Mouse (Mus musculus) spleen, adult 2 months (tissue): Measurements from ENCODE around the gene Gm11172. TPM values are rescaled to one million over a fixed set of nuclear protein-coding genes. Genes with fewer than 3 reads are reported as not detected.

Experiments used
- DNase-seq, 2 experiments: peaks; one replicate each; pipeline versions ENCODE4 v3.0.0 to v3.0.0-alpha.2; 2012 to 2021; ENCODE audit warnings: low spot score in 2 of 2, low read depth in 1 of 2
- H3K27ac ChIP-seq: fragments of 200-500 bp; 2 replicates; pipeline ENCODE4 v1.5.1; 2012; ENCODE audit warnings: low read length, inconsistent platforms; ENCODE audit not compliant: insufficient read depth
- H3K27me3 ChIP-seq: fragments of 200-500 bp; 2 replicates; pipeline ENCODE4 v1.6.1; 2012; ENCODE audit warnings: mild to moderate bottlenecking, moderate library complexity, low read length, inconsistent platforms; ENCODE audit not compliant: control insufficient read depth, insufficient read depth
- H3K36me3 ChIP-seq: fragments of 200-500 bp; 2 replicates; pipeline ENCODE4 v1.6.1; 2012; ENCODE audit warnings: mild to moderate bottlenecking, low read length, inconsistent platforms; ENCODE audit not compliant: control insufficient read depth, insufficient read depth
- H3K4me1 ChIP-seq: fragments of 200-500 bp; 2 replicates; pipeline ENCODE4 v1.6.1; 2011; ENCODE audit warnings: inconsistent platforms; ENCODE audit not compliant: control insufficient read depth, insufficient read depth, insufficient read length
- H3K4me3 ChIP-seq: fragments of 200-500 bp; 2 replicates; pipeline ENCODE4 v1.5.1; 2011; ENCODE audit warnings: mild to moderate bottlenecking, inconsistent platforms; ENCODE audit not compliant: insufficient read depth, insufficient read length; ENCODE audit errors: extremely low read depth
- CTCF ChIP-seq: fragments of 200-500 bp; IDR thresholded peaks from 2 replicates; pipeline ENCODE4 v1.5.1; 2011; ENCODE audit warnings: mild to moderate bottlenecking, inconsistent platforms; ENCODE audit not compliant: insufficient read depth, insufficient read length, insufficient replicate concordance; ENCODE audit errors: extremely low read depth
- POLR2A ChIP-seq: fragments of 200-500 bp; IDR thresholded peaks from 2 replicates; pipeline ENCODE4 v1.6.1; 2011; ENCODE audit warnings: low read depth, low read length, inconsistent platforms
- WGBS: fragments of 180-500 bp; shearing (Covaris S2); methylation state at CpG from one replicate; pipeline ENCODE4 v1.1.7; 2018; 5-methylcytosine and 5-hydroxymethylcytosine counted together
- polyA plus RNA-seq: library from polyadenylated mRNA; depleted of rRNA; stranded (reverse); fragments of >200 nt; gene quantifications from 2 replicates; pipeline ENCODE4 v1.2.3, GENCODE M21; 2012

Gm11172 gene
- polyA plus RNA-seq, 1 experiment, result not detected

DNA sequence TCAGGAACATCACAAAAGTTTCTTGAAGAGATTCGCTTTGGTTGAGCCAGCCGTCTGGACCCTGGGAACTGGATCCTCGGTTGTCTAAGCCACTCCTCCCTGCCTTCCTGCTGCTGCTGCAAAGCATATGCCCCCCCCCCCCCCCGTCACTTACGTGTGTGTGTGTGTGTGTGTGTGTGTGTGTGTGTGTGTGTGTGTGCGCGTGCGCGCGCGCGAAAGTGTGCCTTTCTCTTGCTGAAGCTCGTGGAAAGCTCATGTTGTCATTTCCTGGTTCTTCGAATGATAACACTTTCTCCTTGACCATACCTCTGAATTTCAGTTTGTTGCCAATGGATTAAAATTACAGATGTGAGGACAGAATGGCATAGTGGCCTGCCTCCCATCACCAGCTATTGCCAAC, 27.3 kb downstream of the Gm11172 start:
- no peak for TF ChIP-seq POLR2A
- TF ChIP-seq CTCF, result no peak
- DNase-seq, result no peak
- H3K27ac ChIP-seq, result no peak overlapping the region
- no peak overlapping the region for H3K4me3 ChIP-seq
- H3K27me3 ChIP-seq, result no peaks in the 10 kb centered on the region
- WGBS, result 90% methylated on average over 13 of the region's 14 CpGs
- peaks cover 28% of the 10 kb centered on the region; the same call in 1 of the 2 replicates for H3K4me1 ChIP-seq
- no peaks in the 10 kb centered on the region for H3K36me3 ChIP-seq

DNA sequence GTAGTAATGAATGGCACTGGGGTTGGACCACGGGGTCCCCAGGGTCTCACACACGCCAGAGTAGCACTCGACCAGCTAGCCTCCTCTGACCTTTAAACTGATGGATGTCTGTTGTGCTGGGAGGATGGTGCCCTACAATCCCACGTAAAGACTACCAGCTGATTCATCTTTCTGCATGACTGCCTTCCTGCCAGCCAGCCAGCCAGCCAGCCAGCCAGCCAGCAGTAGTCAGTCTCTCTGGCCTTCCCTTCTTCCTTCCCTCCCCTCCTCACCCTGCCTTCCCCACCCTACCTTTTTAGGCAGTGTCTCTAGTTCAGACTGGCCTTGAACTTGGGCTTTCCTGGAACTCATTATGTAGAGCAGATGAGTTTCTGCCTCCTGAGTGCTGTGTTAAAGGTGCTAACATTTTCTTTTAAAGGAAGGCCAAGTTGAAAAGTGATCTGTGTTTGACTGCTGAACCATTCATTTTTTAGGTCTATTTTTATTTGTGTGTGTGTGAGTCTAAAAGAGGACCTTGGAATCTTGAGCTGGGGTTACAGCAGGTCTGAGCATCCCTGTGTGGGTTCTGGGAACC, 29.7 kb downstream of the Gm11172 start:
- DNase-seq, result no peak
- no peak for TF ChIP-seq CTCF
- TF ChIP-seq POLR2A, result no peak
- WGBS, result 47% methylated on average over 4 of the region's 4 CpGs
- H3K4me3 ChIP-seq, result no peak overlapping the region
- H3K27ac ChIP-seq, result no peak overlapping the region
- H3K36me3 ChIP-seq, result no peaks in the 10 kb centered on the region
- H3K4me1 ChIP-seq, result peaks cover 28% of the 10 kb centered on the region; the same call in 1 of the 2 replicates
- no peaks in the 10 kb centered on the region for H3K27me3 ChIP-seq

DNA sequence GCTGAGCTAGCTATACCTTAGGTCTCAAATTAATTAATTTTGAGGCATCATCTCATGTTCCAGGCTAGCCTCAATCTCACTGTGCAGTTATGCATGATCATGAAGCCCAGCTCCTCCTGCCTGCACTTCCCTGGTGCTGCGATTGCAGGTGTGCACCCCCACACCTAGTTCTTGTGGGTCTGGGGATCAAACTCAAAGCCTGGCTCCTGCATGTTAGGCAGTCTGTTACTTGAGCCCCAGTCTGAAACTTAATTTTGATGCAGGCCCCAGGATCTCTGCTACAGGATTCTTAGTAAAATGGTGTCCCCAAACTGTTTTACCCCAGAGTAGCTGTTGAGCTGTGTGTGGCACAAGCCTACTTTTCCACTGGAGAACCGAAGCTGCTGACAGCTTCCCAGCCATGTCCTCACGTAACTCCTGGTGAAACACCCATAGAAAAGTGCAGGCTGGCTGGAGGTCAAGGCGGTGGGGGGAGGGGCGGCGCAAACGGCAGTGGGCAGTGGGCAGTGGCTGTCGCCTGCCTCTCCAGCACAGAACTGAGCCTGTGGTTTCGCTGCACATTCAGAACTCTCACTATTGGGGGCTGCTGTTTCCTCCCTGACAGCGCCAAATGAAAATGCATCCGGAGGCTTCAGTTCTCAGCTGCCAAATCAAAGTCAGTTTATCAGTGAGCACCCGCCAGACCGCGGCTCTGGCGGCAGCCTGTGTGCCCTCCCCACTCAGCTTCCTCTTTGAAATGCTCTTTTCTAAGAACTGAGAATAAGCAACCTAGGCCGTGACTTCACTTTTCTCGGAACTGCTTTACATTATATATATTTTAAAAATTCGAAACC, 31.0 kb downstream of the Gm11172 start:
- Histone ChIP-seq H3K4me3 (peak overlapping the region; percentile 51), H3K4me1 (peaks cover 22% of the 10 kb centered on the region; the same call in 1 of the 2 replicates), H3K27me3 (no peaks in the 10 kb centered on the region), H3K36me3 (no peaks in the 10 kb centered on the region), H3K27ac (peak overlapping the region; percentile 78)
- WGBS, result 3% methylated on average over 18 of the region's 18 CpGs
- TF ChIP-seq POLR2A (no peak), CTCF (no peak)
- DNase-seq, result peak; percentile 49 to 62

DNA sequence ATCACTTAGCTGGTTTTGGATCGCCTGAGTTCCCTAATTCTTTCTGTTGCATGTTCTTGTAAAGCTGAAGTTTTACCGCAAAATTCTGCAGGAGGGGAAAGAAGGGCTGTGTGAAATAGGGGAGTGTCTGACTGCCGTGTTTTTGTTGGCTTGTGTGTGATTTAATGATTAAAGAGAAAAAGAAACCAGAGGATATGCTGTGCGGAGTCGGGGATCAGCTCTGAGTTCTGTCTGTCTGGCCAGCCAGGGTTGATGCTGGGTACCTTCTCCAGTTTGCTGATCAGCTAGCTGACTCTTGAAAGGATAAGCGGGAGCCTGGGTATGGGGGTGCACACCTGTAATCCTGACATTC, 31.6 kb downstream of the Gm11172 start:
- peaks cover 22% of the 10 kb centered on the region; the same call in 1 of the 2 replicates for H3K4me1 ChIP-seq
- peak overlapping the region; percentile 15; the same call in 1 of the 2 replicates for H3K4me3 ChIP-seq
- TF ChIP-seq CTCF, result no peak
- no peak for TF ChIP-seq POLR2A
- peak overlapping the region; percentile 75 for H3K27ac ChIP-seq
- DNase-seq, result no peak
- H3K36me3 ChIP-seq, result no peaks in the 10 kb centered on the region
- WGBS, result 8% methylated on average over 6 of the region's 6 CpGs
- no peaks in the 10 kb centered on the region for H3K27me3 ChIP-seq

DNA sequence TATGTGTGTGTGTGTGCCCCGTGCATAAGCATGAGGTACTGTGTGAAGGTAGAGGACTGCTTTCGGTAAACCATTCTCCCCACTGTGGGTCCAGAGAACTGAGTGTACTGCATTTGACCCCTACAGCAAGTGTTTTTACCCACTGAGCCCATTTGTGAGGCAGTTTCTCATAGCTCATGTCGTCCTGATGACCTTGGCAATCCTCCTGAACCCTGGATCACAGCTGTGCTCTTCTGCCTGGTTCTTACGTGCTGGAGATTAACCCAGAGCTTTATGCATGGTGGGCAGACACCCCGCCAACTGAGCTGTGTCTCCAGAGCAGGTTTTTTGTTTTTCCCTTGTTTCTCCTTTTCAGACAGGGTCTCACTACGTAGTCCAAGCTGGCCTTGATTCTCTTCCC, 33.2 kb downstream of the Gm11172 start:
- DNase-seq, result no peak
- TF ChIP-seq CTCF, result no peak
- WGBS, result 80% methylated on average over 6 of the region's 6 CpGs
- H3K27ac ChIP-seq, result no peak overlapping the region
- H3K4me3 ChIP-seq, result no peak overlapping the region
- H3K27me3 ChIP-seq, result no peaks in the 10 kb centered on the region
- no peaks in the 10 kb centered on the region for H3K36me3 ChIP-seq
- H3K4me1 ChIP-seq, result peaks cover 22% of the 10 kb centered on the region; the same call in 1 of the 2 replicates

DNA sequence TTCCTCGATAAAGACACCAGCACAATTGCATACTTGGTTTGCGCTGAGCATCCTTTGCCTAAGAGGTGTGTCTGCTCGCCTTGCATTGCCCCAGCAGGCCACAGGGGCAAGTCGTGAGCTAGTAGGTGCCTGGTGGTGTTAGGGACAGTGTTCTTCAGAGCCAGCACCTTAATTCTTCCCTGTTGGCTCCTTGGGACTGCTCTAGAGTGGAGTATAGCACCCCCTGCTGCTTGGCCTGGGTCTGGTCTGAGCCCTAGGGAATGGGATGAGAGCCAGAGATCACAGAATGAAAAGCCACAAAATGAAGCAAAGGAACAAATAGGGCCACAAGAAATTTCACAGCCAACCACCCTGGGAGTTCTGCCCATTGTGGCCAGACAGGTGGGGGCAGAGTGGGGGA, 33.8 kb downstream of the Gm11172 start:
- Histone ChIP-seq H3K4me1 (peaks cover 22% of the 10 kb centered on the region; the same call in 1 of the 2 replicates), H3K4me3 (no peak overlapping the region), H3K27ac (no peak overlapping the region), H3K27me3 (no peaks in the 10 kb centered on the region), H3K36me3 (no peaks in the 10 kb centered on the region)
- DNase-seq, result peak in 1 of 2 experiments; percentile 63
- 59% methylated on average over 4 of the region's 4 CpGs for WGBS
- TF ChIP-seq CTCF, result peak; percentile 68; the same call in 1 of the 2 replicates
- no peak for TF ChIP-seq POLR2A
